Mouse (Mus musculus) embryonic facial prominence, embryonic 13.5 days (tissue): ENCODE data around the gene Hspa12a. TPM values are rescaled to one million over a fixed set of nuclear protein-coding genes. Genes with fewer than 3 reads are reported as not detected.

Experiments
- ATAC-seq: fragments of 200-750 bp; cut with Nextera tagmentation; 2 replicates; pipeline ENCODE4 v1.8.0; 2017; ENCODE audit warnings: low read depth; ENCODE audit not compliant: insufficient number of reproducible peaks, insufficient read depth, low FRiP score, low TSS enrichment
- H3K27ac ChIP-seq: fragments of 300-500 bp; sonication (generic); 2 replicates; pipeline ENCODE4 v1.5.1; 2015; ENCODE audit warnings: moderate library complexity, mild to moderate bottlenecking, inconsistent platforms
- H3K27me3 ChIP-seq: fragments of 300-500 bp; sonication (generic); 2 replicates; pipeline ENCODE4 v1.6.1; 2015; ENCODE audit warnings: mild to moderate bottlenecking, inconsistent platforms
- H3K36me3 ChIP-seq: fragments of 300-500 bp; sonication (generic); 2 replicates; pipeline ENCODE4 v1.6.1; 2015; ENCODE audit warnings: mild to moderate bottlenecking, inconsistent platforms
- H3K4me1 ChIP-seq: fragments of 300-500 bp; sonication (generic); 2 replicates; pipeline ENCODE4 v1.6.1; 2015; ENCODE audit warnings: inconsistent platforms
- H3K4me2 ChIP-seq: fragments of 300-500 bp; sonication (generic); 2 replicates; pipeline ENCODE4 v1.6.1; 2015; ENCODE audit warnings: moderate library complexity, mild to moderate bottlenecking, inconsistent platforms
- H3K4me3 ChIP-seq: fragments of 300-500 bp; sonication (generic); 2 replicates; pipeline ENCODE4 v1.5.1; 2015; ENCODE audit warnings: mild to moderate bottlenecking, inconsistent platforms
- H3K9ac ChIP-seq: fragments of 300-500 bp; sonication (generic); 2 replicates; pipeline ENCODE4 v1.6.1; 2015; ENCODE audit warnings: mild to moderate bottlenecking, inconsistent platforms
- H3K9me3 ChIP-seq: fragments of 300-500 bp; sonication (generic); 2 replicates; pipeline ENCODE4 v1.6.1; 2016; ENCODE audit warnings: inconsistent platforms
- WGBS: fragments of 180-500 bp; shearing (Covaris S2); methylation state at CpG from one replicate; pipeline ENCODE4 v1.1.7; 2015; ENCODE audit warnings: mixed read lengths; 5-methylcytosine and 5-hydroxymethylcytosine counted together
- polyA plus RNA-seq: library from polyadenylated mRNA; unstranded; fragments of >200 nt; fragmentation: Nextera tagmentation; extraction: Ambion mirVana; gene quantifications from 2 replicates; pipeline ENCODE4 v1.2.1, GENCODE M21; 2015

Hspa12a gene
- polyA plus RNA-seq, 1 experiment from 2014 or later = 3.8 TPM

- ATAC-seq = no peak
- 82% methylated on average over 9 of the region's 9 CpGs for WGBS
Observed at GRCm38 (mm10) chr19:58831280-58831922, 112.1 kb downstream of the Hspa12a start.

GRCm38 (mm10) chr19:58830182-58830581 lies 113.3 kb downstream of the Hspa12a start:
- Histone ChIP-seq H3K4me2 (no peak overlapping the region), H3K27me3 (no peaks in the 10 kb centered on the region), H3K4me3 (no peak overlapping the region), H3K9ac (no peak overlapping the region), H3K4me1 (no peaks in the 10 kb centered on the region), H3K27ac (no peak overlapping the region), H3K9me3 (no peaks in the 10 kb centered on the region), H3K36me3 (no peaks in the 10 kb centered on the region)
- no peak for ATAC-seq
- WGBS = 89% methylated on average over 7 of the region's 7 CpGs

More at GRCm38 (mm10) chr19:58831280-58831922, 112.1 kb downstream of the Hspa12a start:
- Histone ChIP-seq H3K27me3 (no peaks in the 10 kb centered on the region), H3K36me3 (no peaks in the 10 kb centered on the region), H3K27ac (no peak overlapping the region), H3K4me3 (no peak overlapping the region), H3K9me3 (no peaks in the 10 kb centered on the region), H3K9ac (no peak overlapping the region), H3K4me2 (no peak overlapping the region), H3K4me1 (no peaks in the 10 kb centered on the region)

GRCm38 (mm10) chr19:58829575-58829974 lies 113.9 kb downstream of the Hspa12a start:
- Histone ChIP-seq H3K9ac (no peak overlapping the region), H3K27me3 (no peaks in the 10 kb centered on the region), H3K4me1 (no peaks in the 10 kb centered on the region), H3K4me2 (no peak overlapping the region), H3K36me3 (peaks cover 3% of the 10 kb centered on the region; the same call in 1 of the 2 replicates), H3K4me3 (no peak overlapping the region), H3K9me3 (no peaks in the 10 kb centered on the region), H3K27ac (no peak overlapping the region)
- no peak for ATAC-seq
- 86% methylated on average over 5 of the region's 5 CpGs for WGBS

- H3K9me3 ChIP-seq = no peaks in the 10 kb centered on the region
- H3K4me1 ChIP-seq = no peaks in the 10 kb centered on the region
- H3K27ac ChIP-seq = no peak overlapping the region
- peaks cover 3% of the 10 kb centered on the region; the same call in 1 of the 2 replicates for H3K36me3 ChIP-seq
- no peak for ATAC-seq
- no peak overlapping the region for H3K9ac ChIP-seq
- H3K4me2 ChIP-seq = no peak overlapping the region
- WGBS = 52% methylated on average over 7 of the region's 7 CpGs
- H3K27me3 ChIP-seq = no peaks in the 10 kb centered on the region
- H3K4me3 ChIP-seq = no peak overlapping the region
Observed at GRCm38 (mm10) chr19:58827656-58828055, 115.8 kb downstream of the Hspa12a start.

GRCm38 (mm10) chr19:58824316-58824715 lies 119.1 kb downstream of the Hspa12a start:
- WGBS = 67% methylated on average over 1 of the region's 1 CpGs
- Histone ChIP-seq H3K27ac (no peak overlapping the region), H3K27me3 (no peaks in the 10 kb centered on the region), H3K9me3 (no peaks in the 10 kb centered on the region), H3K4me2 (no peak overlapping the region), H3K4me1 (no peaks in the 10 kb centered on the region), H3K36me3 (peaks cover 3% of the 10 kb centered on the region; the same call in 1 of the 2 replicates), H3K4me3 (no peak overlapping the region), H3K9ac (no peak overlapping the region)
- no peak for ATAC-seq

GRCm38 (mm10) chr19:58823301-58823700 lies 120.2 kb downstream of the Hspa12a start:
- ATAC-seq = no peak

GRCm38 (mm10) chr19:58822454-58823200 lies 120.8 kb downstream of the Hspa12a start:
- peaks cover 3% of the 10 kb centered on the region; the same call in 1 of the 2 replicates for H3K36me3 ChIP-seq
- no peaks in the 10 kb centered on the region for H3K9me3 ChIP-seq
- ATAC-seq = no peak
- H3K4me1 ChIP-seq = no peaks in the 10 kb centered on the region
- WGBS = 87% methylated on average over 20 of the region's 20 CpGs
- no peak overlapping the region for H3K4me2 ChIP-seq
- no peak overlapping the region for H3K4me3 ChIP-seq
- H3K9ac ChIP-seq = no peak overlapping the region
- H3K27me3 ChIP-seq = no peaks in the 10 kb centered on the region
- H3K27ac ChIP-seq = no peak overlapping the region

More at GRCm38 (mm10) chr19:58823301-58823700, 120.2 kb downstream of the Hspa12a start:
- H3K4me1 ChIP-seq = no peaks in the 10 kb centered on the region
- no peaks in the 10 kb centered on the region for H3K9me3 ChIP-seq
- 82% methylated on average over 3 of the region's 3 CpGs for WGBS
- H3K4me3 ChIP-seq = no peak overlapping the region
- no peak overlapping the region for H3K27ac ChIP-seq
- H3K27me3 ChIP-seq = no peaks in the 10 kb centered on the region
- peaks cover 3% of the 10 kb centered on the region; the same call in 1 of the 2 replicates for H3K36me3 ChIP-seq
- H3K4me2 ChIP-seq = no peak overlapping the region
- H3K9ac ChIP-seq = no peak overlapping the region

- H3K27ac ChIP-seq = no peak overlapping the region
- no peaks in the 10 kb centered on the region for H3K27me3 ChIP-seq
- H3K36me3 ChIP-seq = no peaks in the 10 kb centered on the region
- no peaks in the 10 kb centered on the region for H3K9me3 ChIP-seq
- H3K9ac ChIP-seq = no peak overlapping the region
- H3K4me2 ChIP-seq = no peak overlapping the region
- no peak overlapping the region for H3K4me3 ChIP-seq
- H3K4me1 ChIP-seq = no peaks in the 10 kb centered on the region
- ATAC-seq = no peak
- WGBS = 82% methylated on average over 14 of the region's 14 CpGs
Observed at GRCm38 (mm10) chr19:58818571-58819415, 124.7 kb downstream of the Hspa12a start.

GRCm38 (mm10) chr19:58817398-58817797 lies 126.1 kb downstream of the Hspa12a start:
- Histone ChIP-seq H3K4me3 (no peak overlapping the region), H3K9me3 (no peaks in the 10 kb centered on the region), H3K4me1 (no peaks in the 10 kb centered on the region), H3K9ac (no peak overlapping the region), H3K27me3 (no peaks in the 10 kb centered on the region), H3K27ac (no peak overlapping the region), H3K4me2 (no peak overlapping the region), H3K36me3 (no peaks in the 10 kb centered on the region)
- WGBS = 80% methylated on average over 11 of the region's 11 CpGs
- ATAC-seq = no peak

GRCm38 (mm10) chr19:58816453-58817041 lies 126.9 kb downstream of the Hspa12a start:
- no peak overlapping the region for H3K9ac ChIP-seq
- H3K36me3 ChIP-seq = no peaks in the 10 kb centered on the region
- no peaks in the 10 kb centered on the region for H3K4me1 ChIP-seq
- 77% methylated on average over 17 of the region's 17 CpGs for WGBS
- no peaks in the 10 kb centered on the region for H3K9me3 ChIP-seq
- no peak overlapping the region for H3K4me2 ChIP-seq
- no peak overlapping the region for H3K27ac ChIP-seq
- ATAC-seq = no peak
- H3K27me3 ChIP-seq = no peaks in the 10 kb centered on the region
- H3K4me3 ChIP-seq = no peak overlapping the region
